Mouse (Mus musculus): ENCODE measurements at regions not wholly inside any gene's neighbourhood (a gene's known extent, or its start where the extent isn't known, plus 50 kb on each side); places are given as distances from the start of the nearest gene placed in this dataset.

DNA sequence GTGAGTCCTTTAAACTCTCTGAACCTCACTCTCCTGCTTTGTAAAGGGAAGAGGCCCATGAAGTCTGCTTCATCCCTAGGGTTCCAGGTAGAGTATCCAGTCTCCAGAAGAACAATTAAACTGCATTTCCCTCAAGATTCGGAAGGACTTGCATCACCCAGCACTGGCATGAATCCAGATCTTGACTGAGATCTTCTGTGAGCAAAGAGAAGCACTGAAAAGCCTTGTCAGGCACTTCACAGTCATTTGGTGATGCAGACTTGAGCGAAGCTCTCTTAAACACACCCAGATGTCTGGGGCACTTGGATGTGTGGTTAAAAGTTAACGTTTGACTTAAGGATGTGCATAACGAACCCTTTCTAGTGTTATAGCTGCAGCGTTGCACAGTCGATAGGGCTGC, 247.4 kb upstream of the Noct start:
- TF ChIP-seq CTCF (IDR thresholded peaks at IDR 0.05; ENCODE audit: control insufficient read depth, insufficient read depth, insufficient read length) (no peak), MYOG (IDR thresholded peaks at IDR 0.05; ENCODE audit: control insufficient read depth, extremely low read depth, insufficient read length) (no peak), USF1 (IDR thresholded peaks at IDR 0.05; ENCODE audit: low read depth) (no peak), MAX (IDR thresholded peaks at IDR 0.05) (no peak), CEBPB (IDR thresholded peaks at IDR 0.05; ENCODE audit: low read depth) (no peak), FOSL1 (IDR thresholded peaks at IDR 0.05; ENCODE audit: insufficient read depth, low read length, poor library complexity, severe bottlenecking) (no peak)
